Mouse (Mus musculus) layer of hippocampus, adult 11-12 months (tissue): Measurements from ENCODE around the gene Fmnl3.

Experiments used
- DNase-seq: peaks from one replicate; pipeline ENCODE4 v3.0.0; 2022; ENCODE audit warnings: low spot score

Fmnl3 gene

GRCm38 (mm10) chr15:99342194-99342981 lies 27.9 kb downstream of the Fmnl3 start:
- DNase-seq = no peak

GRCm38 (mm10) chr15:99341102-99341501 lies 29.2 kb downstream of the Fmnl3 start:
- DNase-seq = no peak

GRCm38 (mm10) chr15:99339669-99340068 lies 30.6 kb downstream of the Fmnl3 start:
- no peak for DNase-seq

- DNase-seq = no peak
These were observed 31.4 kb downstream of the Fmnl3 start for GRCm38 (mm10) chr15:99338916-99339315.

GRCm38 (mm10) chr15:99335801-99336320 lies 34.4 kb downstream of the Fmnl3 start:
- no peak for DNase-seq

- DNase-seq = no peak
These were observed 35.8 kb downstream of the Fmnl3 start for GRCm38 (mm10) chr15:99334500-99334899.

GRCm38 (mm10) chr15:99333676-99334065 lies 36.6 kb downstream of the Fmnl3 start:
- no peak for DNase-seq

- DNase-seq = peak; percentile 69
These were observed 37.2 kb downstream of the Fmnl3 start for GRCm38 (mm10) chr15:99332921-99333675.

GRCm38 (mm10) chr15:99332111-99332510 lies 38.2 kb downstream of the Fmnl3 start:
- no peak for DNase-seq

- no peak for DNase-seq
These were observed 38.9 kb downstream of the Fmnl3 start for GRCm38 (mm10) chr15:99331341-99331740.

- DNase-seq = no peak
These were observed 40.0 kb downstream of the Fmnl3 start for GRCm38 (mm10) chr15:99330324-99330723.

- no peak for DNase-seq
These were observed 42.3 kb downstream of the Fmnl3 start for GRCm38 (mm10) chr15:99328011-99328410.

GRCm38 (mm10) chr15:99326959-99327358 lies 43.3 kb downstream of the Fmnl3 start:
- DNase-seq = no peak

- DNase-seq = no peak
These were observed 43.9 kb downstream of the Fmnl3 start for GRCm38 (mm10) chr15:99326407-99326806.

- no peak for DNase-seq
These were observed 44.7 kb downstream of the Fmnl3 start for GRCm38 (mm10) chr15:99325598-99325997.

- no peak for DNase-seq
These were observed 46.1 kb downstream of the Fmnl3 start for GRCm38 (mm10) chr15:99324151-99324550.

- DNase-seq = no peak
These were observed 49.3 kb downstream of the Fmnl3 start for GRCm38 (mm10) chr15:99320978-99321377.

GRCm38 (mm10) chr15:99320168-99320674 lies 50.1 kb downstream of the Fmnl3 start:
- no peak for DNase-seq

- no peak for DNase-seq
These were observed 50.8 kb downstream of the Fmnl3 start for GRCm38 (mm10) chr15:99319411-99319871.

- DNase-seq = no peak
These were observed 51.3 kb downstream of the Fmnl3 start for GRCm38 (mm10) chr15:99318861-99319410.

GRCm38 (mm10) chr15:99318071-99318470 lies 52.2 kb downstream of the Fmnl3 start:
- DNase-seq = no peak

- DNase-seq = no peak
These were observed 53.0 kb downstream of the Fmnl3 start for GRCm38 (mm10) chr15:99317267-99317651.
